Comparison of ENCODE assay signal across 9 mouse cellular contexts in genomic region chr7:105752716-105753115, GRCm38 (mm10). TPM values are rescaled to one million over a fixed set of nuclear protein-coding genes. Genes with fewer than 3 reads are reported as not detected.
DNase-seq lines count a peak whose midpoint lies in the region; ATAC-seq lines count a peak whose summit lies in the region.
"Had no signal": no experiment of that assay in that cellular context is flagged by ENCODE, and none has a peak within 500 bp of the region (broad histone marks: within the 10 kb centered on the region; RNA-seq: fewer than 3 reads in every experiment).

No protein-coding gene starts in this region.

- H3K9me3 ChIP-seq in intestine, embryonic 16.5 days (ENCODE audit: control insufficient read depth, low read length), result no peaks in the 10 kb centered on the region
- H3K9me3 ChIP-seq: liver, embryonic 12.5 days had no signal

- H3K4me3 ChIP-seq in intestine, embryonic 16.5 days (ENCODE audit: low read length), result no peak overlapping the region

- no peak for DNase-seq in cerebellum, adult 8-10 months
- peak; percentile 12 for DNase-seq in kidney, postnatal 10 days
- no peak for DNase-seq in kidney, postnatal 4 days
- DNase-seq in cerebellum, adult 9-10 months, result peak; percentile 74
- DNase-seq in ovary, postnatal 36 days (ENCODE audit: low spot score), result no peak
- DNase-seq in layer of hippocampus, postnatal 25 days (ENCODE audit: extremely low spot score in 1 of 2, low spot score in 1 of 2), result no peak

- H3K27ac ChIP-seq in intestine, embryonic 16.5 days (ENCODE audit: low read length), result no peak overlapping the region
- H3K27ac ChIP-seq: liver, embryonic 12.5 days had no signal

- H3K4me1 ChIP-seq in intestine, embryonic 16.5 days (ENCODE audit: control insufficient read depth, insufficient read depth, low read length), result peaks cover 12% of the 10 kb centered on the region

- H3K27me3 ChIP-seq in intestine, embryonic 16.5 days (replicated peaks; ENCODE audit: control insufficient read depth, insufficient read depth, low read length), result no peaks in the 10 kb centered on the region

- peak; percentile 41; the same call in 1 of the 2 replicates for ATAC-seq in cerebellum, adult (ENCODE audit: insufficient number of reproducible peaks, low FRiP score, low TSS enrichment)
- ATAC-seq in intestine, embryonic 16.5 days, result peak; percentile 3; the same call in 1 of the 2 replicates

- no peak overlapping the region for H3K4me2 ChIP-seq in intestine, embryonic 16.5 days (ENCODE audit: low read depth, low read length)

- H3K9ac ChIP-seq in intestine, embryonic 16.5 days (ENCODE audit: low read depth, low read length), result no peak overlapping the region

- 94% methylated on average over 2 of the region's 2 CpGs for WGBS in intestine, embryonic 16.5 days

- H3K36me3 ChIP-seq in intestine, embryonic 16.5 days (ENCODE audit: control insufficient read depth, insufficient read depth, low read length), result peaks cover 6% of the 10 kb centered on the region

RNA-seq across cellular contexts. Expression of gene Tpp1, which starts 0.7 kb away (rescaled TPM):
- polyA plus RNA-seq in intestine, embryonic 16.5 days (2015; fragmentation: Nextera tagmentation; extraction: Ambion mirVana), result 152 and 191 TPM in 2 replicates
- 10 to 100 TPM; 61.4 to 61.8 TPM for total RNA-seq in layer of hippocampus, postnatal 25 days (2021)

RNA-seq across cellular contexts. Expression of gene Taf10, which starts 8.6 kb away (rescaled TPM):
- 114 and 119 TPM in 2 replicates for polyA plus RNA-seq in intestine, embryonic 16.5 days (2015; fragmentation: Nextera tagmentation; extraction: Ambion mirVana)
- 100 to 1,000 TPM; 122 to 128 TPM for total RNA-seq in layer of hippocampus, postnatal 25 days (2021)

RNA-seq across cellular contexts. Expression of gene Rrp8, which starts 15.5 kb away (rescaled TPM):
- 26.2 and 32.6 TPM in 2 replicates for polyA plus RNA-seq in intestine, embryonic 16.5 days (2015; fragmentation: Nextera tagmentation; extraction: Ambion mirVana)
- total RNA-seq in layer of hippocampus, postnatal 25 days (2021), result 10 to 100 TPM in 1 of 2 experiments, 1 to 10 TPM in 1; 9.2 to 10.7 TPM

RNA-seq across cellular contexts. Expression of gene Ilk, which starts 16.3 kb away (rescaled TPM):
- polyA plus RNA-seq in intestine, embryonic 16.5 days (2015; fragmentation: Nextera tagmentation; extraction: Ambion mirVana), result 317 and 323 TPM in 2 replicates
- total RNA-seq in layer of hippocampus, postnatal 25 days (2021), result 10 to 100 TPM; 79.7 to 88.1 TPM

RNA-seq across cellular contexts. Expression of gene Dchs1, which starts 34.7 kb away (rescaled TPM):
- polyA plus RNA-seq in intestine, embryonic 16.5 days (2015; fragmentation: Nextera tagmentation; extraction: Ambion mirVana), result 4.9 and 5.2 TPM in 2 replicates
- 10 to 100 TPM; 15.9 to 18.3 TPM for total RNA-seq in layer of hippocampus, postnatal 25 days (2021)

Comparison
In these comparisons a context has a peak if more than half of its experiments do, and no peak if none do; other contexts are left out.
1. DNase-seq: peak in kidney, postnatal 10 days (single experiment) and cerebellum, adult 9-10 months (single experiment); none in cerebellum, adult 8-10 months (single experiment), kidney, postnatal 4 days (0 of 2), ovary, postnatal 36 days (single experiment) and layer of hippocampus, postnatal 25 days (0 of 2).